ENCODE assay signal across 16 mouse cellular contexts in genomic region chr13:81086969-81087682, GRCm38 (mm10).
DNase-seq lines count a peak whose midpoint lies in the region; ATAC-seq lines count a peak whose summit lies in the region.
"Had no signal": no experiment of that assay in that cellular context is flagged by ENCODE, and none has a peak within 500 bp of the region (broad histone marks: within the 10 kb centered on the region; RNA-seq: fewer than 3 reads in every experiment).

No protein-coding gene starts in this region.

- intact Hi-C loops in left cerebral cortex, postnatal 10 days (cut with DNase I): no loop called here

- no peak for DNase-seq in frontal cortex, postnatal 25 days (ENCODE audit: low spot score in 2 of 2)
- peak; percentile 16 to 40 for DNase-seq in left cerebral cortex, adult 9 months (ENCODE audit: low spot score in 2 of 2)
- no peak for DNase-seq in left cerebral cortex, postnatal 10 days (ENCODE audit: extremely low spot score in 1 of 2, low spot score in 2 of 2)
- DNase-seq in adipocyte (ENCODE audit: low spot score): peak; percentile 8
- peak; percentile 67 for DNase-seq in layer of hippocampus, adult 9-11 months
- no peak for DNase-seq in ovary, postnatal 36 days (ENCODE audit: low spot score)
- DNase-seq: B cell, adult 2 months; gastrocnemius, postnatal 10 days; heart, adult 18-20 months; kidney, postnatal 4 days; lung, embryonic 14.5 days; lung, postnatal 36 days; spleen, adult 18-20 months had no signal

- ATAC-seq in frontal cortex, adult (ENCODE audit: low TSS enrichment): peak; percentile 67
- ATAC-seq: intestine, embryonic 16.5 days; liver, embryonic 12.5 days had no signal

Comparison
In these comparisons a context has a peak if more than half of its experiments do, and no peak if none do; other contexts are left out.
1. DNase-seq: peak in left cerebral cortex, adult 9 months (2 of 2), adipocyte (single experiment) and layer of hippocampus, adult 9-11 months (single experiment); none in frontal cortex, postnatal 25 days (0 of 2), left cerebral cortex, postnatal 10 days (0 of 2) and ovary, postnatal 36 days (single experiment).